Mouse (Mus musculus) cerebellum, adult 9-11 months (tissue): Measurements from ENCODE around the gene Loxl4.

Experiments used
- DNase-seq: peaks from one replicate; pipeline ENCODE4 v3.0.0; 2022

Loxl4 gene

DNA sequence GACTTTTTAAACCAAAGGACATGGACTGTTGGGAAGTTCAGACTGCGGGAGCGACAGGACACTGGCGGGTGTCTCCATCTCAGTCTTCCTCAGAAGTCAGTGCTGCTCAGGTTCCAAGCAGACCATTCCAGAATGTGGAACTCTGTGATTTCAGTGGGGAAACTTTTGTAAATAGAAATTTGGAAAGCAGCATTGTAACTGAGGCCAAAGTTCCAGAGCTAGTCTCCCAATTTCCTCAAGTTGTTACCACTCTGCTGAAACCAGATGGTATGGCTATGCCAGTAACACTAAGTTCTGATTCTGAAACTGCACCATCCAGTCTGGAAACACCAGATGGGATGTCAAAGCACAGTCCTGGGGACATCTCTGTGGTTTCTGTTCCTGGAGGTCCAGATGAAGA, 49.6 kb downstream of the Loxl4 start:
- no peak for DNase-seq

DNA sequence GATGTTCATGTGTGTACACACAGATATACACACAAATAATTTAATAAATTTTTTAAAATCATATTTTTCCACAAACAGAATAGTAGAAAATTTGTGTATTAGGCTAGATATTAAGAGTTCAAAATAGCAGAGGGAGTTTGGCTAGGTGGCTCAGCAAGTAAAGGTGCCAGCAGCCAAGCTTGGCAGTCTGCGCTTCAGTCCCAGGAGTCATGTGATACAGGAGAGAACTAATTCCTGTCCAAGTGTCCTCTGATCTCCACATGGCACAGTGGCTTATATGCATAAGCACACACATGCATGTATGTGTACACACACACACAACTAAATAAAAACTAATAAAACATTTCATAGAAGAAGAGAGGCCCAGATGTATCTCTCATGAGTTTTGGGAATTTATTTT, 50.6 kb downstream of the Loxl4 start:
- peak; percentile 23 for DNase-seq

- DNase-seq, result no peak
Observed at GRCm38 (mm10) chr19:42558701-42559100, 53.9 kb downstream of the Loxl4 start.
